Mouse (Mus musculus): ENCODE measurements around the gene Inafm2.

Inafm2 gene
- long read RNA-seq, experiment 1, transcript Inafm2-201 (1 exons, 3,053 nt): major isoform, 39 of 39 reads
- long read RNA-seq, experiment 1, partial matches to known transcripts: 0 of 39 reads
- long read RNA-seq, experiment 1, other reads (novel, unspliced or antisense): 0 of 39 reads
- long read RNA-seq, experiment 2, transcript Inafm2-201 (1 exons, 3,053 nt): major isoform, 23 of 23 reads
- long read RNA-seq, experiment 2, partial matches to known transcripts: 0 of 23 reads
- long read RNA-seq, experiment 2, other reads (novel, unspliced or antisense): 0 of 23 reads

DNA sequence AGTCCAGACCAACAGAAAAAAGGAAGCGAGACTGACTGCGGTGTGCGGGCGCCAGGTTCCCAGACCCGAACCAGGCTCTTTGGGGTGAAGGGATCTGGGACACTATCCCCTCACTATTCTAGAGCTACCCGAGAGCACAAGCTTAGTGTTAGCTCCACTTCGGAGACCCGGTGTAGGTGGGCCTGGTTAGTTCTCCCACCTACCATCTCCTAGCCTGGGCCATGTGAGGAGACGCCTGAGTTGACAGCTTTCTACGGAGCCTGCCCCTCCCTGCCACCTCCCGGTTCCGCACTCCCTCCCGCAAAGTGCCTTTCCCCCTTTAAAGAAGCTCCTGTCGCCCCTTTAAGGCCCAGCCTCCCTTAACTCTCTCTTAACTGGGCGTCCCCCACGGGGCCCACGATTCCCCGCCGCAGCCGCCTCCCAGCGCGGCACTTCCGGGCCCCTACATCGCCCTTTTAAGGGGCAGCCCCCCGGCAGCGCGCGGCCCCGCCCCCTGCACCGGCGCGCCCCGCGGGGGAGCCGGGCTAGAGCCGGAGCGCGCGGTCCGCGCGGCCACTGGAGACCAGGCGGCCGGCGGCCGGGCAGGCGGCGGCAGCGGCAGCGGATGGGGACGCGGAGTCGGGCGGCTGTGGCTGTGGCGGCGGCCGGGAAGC lies at the start of gene Inafm2:
Gene Inafm2, plus strand, starts transcription at position 527 of the 653 bp plus-strand sequence.
- intact Hi-C loops (cut with DNase I): no loop called here

DNA sequence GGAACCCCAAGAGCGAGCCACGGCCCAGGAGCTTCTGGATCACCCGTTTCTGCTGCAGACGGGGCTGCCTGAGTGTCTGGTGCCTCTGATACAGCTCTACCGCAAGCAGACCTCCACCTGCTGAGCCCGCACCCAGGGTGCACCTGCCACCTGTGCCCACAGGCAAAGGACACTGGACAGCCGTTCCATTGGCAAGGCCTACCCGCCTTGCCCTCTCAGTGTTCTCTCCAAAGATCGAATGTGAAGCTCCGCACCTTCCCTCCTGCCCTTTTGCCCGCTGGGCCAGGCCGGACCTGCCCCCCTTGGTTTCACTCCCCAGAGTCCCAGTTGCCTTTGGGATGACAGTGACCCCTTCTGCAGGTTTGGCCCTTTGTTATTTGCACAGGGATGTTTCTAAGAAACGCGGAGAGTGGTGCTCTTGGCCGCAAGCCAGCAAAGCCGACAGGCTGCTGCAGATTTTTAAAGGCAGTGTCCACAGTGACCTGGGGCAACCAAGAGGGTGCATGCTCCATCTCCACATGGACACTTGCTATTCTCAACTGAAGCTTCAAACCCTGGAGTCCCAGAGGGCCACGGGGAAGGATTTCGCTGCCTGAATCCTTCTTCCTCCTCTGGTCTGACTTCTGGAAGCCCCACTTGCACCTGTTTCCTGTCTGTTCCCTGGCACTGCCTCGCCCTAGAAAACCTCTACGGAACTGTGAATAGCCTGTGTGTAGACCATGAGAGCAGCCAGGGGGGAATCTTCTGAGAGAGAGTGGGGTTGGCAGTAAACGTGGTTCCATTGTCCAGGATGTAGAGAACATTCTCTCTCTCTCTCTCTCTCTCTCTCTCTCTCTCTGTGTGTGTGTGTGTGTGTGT lies 48.9 kb upstream of the Inafm2 start:
- intact Hi-C loops (cut with DNase I): no loop called here

DNA sequence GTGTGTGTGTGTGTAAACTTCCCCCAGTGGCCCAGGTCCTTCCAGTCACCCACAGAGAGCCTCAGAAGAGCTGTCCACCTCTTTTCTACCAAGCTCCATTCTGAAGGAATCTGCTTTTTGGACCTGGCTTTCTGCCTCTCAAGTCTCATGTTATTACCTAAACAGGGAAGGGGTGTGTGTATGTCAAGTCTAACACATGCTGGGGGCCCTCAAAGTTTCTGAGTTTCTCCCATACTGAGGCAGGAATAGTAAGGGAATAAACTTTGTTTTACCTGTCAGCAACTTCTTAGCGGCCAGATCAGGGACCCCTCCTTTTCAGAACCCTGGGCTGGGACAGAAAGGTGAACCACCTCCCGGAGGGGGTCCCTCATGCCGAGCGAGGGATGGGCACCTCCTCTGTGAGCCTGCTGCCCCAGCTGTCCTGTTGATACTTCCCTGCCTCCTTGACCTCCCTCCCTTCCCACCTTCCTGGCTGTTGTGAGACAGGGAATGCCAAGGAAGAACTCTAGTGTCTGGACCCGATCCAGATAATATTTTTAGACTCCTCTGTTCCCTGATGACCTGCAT lies 48.2 kb upstream of the Inafm2 start:
- intact Hi-C loops (cut with DNase I): no loop called here

DNA sequence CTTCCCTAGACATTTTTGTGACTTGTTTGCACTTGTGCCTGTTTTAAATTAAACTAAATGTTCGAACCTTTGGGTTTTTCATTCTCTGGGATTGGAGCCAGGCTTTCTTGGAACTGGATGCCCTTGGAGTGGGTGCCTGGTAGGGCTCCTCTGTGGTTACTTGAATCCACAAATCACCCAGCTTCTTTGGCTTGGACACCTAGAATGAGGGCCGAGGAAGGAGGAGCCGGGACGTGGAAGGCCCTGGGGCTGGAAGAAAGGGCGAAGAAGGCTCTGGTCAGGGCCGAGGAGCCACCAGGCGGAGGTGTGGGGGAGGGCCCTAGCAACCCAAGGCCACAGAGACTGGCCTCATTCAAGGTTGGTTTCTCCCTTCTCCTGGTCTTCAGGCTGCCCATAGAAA lies 47.6 kb upstream of the Inafm2 start:
- intact Hi-C loops (cut with DNase I): no loop called here

DNA sequence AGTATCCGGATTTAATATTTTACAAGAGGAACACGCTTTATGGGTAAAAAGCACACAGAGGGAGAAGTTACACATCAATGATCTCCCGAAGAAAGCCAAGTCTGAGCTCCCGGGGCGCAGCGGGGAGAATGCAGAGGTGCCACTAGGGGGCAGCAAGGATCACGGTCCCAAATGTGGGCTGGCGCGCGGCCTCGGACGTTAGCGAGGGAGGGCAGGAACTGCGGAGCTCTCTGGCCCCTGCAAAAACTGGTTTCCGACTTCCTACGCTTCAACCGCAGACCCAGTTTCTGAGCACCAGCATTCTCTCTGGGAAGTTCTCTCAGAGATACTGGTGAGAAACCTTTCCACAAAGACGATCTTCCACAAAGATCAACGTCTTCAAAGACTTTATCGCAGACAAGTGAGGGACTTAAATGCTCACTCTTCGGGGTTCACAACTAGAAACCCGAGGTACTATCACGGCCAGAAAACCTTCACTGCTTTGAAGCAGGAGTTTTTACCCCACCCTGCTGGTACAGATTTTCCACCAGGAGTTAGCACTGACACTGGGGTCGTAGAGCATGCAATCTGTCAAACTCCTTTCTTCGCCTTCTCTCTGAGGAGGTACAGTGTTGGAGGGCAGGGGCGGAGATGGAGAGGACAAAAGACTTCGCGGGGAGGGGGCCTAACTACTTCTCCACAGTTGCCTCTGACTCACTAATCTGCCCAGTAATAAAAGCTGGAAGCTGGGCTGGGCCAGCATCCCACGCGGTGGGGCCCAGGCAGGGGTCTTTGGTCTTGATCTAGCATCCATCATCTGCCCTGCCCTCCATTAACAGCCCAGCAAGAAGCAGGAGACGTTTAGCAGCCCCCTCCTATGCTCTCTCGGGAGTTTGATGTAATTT lies 45.1 kb upstream of the Inafm2 start:
- intact Hi-C loops (cut with DNase I): loop anchor here (1.0 kb wide), 1 partner anchor 30 kb away; no protein-coding TSS in a partner anchor

DNA sequence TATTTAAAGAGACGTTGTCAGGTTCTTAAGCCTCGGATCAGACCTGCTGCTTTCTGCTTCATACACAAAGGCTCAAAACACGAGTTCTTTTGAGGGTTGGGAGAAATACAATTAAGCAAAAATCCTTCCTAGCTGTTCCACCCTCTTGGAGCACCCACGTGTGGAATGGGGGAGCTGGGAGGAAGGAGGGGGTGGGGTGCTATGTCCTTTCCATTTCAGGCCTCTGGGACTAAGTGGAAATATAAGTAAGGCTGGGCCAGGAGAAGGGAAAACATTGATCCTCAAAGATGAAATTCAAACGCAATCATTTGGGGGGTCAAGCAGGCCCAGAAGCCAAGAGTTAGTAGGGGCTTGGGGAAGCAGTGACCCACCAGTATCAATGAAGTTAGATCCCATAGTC lies 44.4 kb upstream of the Inafm2 start:
- intact Hi-C loops (cut with DNase I): no loop called here

DNA sequence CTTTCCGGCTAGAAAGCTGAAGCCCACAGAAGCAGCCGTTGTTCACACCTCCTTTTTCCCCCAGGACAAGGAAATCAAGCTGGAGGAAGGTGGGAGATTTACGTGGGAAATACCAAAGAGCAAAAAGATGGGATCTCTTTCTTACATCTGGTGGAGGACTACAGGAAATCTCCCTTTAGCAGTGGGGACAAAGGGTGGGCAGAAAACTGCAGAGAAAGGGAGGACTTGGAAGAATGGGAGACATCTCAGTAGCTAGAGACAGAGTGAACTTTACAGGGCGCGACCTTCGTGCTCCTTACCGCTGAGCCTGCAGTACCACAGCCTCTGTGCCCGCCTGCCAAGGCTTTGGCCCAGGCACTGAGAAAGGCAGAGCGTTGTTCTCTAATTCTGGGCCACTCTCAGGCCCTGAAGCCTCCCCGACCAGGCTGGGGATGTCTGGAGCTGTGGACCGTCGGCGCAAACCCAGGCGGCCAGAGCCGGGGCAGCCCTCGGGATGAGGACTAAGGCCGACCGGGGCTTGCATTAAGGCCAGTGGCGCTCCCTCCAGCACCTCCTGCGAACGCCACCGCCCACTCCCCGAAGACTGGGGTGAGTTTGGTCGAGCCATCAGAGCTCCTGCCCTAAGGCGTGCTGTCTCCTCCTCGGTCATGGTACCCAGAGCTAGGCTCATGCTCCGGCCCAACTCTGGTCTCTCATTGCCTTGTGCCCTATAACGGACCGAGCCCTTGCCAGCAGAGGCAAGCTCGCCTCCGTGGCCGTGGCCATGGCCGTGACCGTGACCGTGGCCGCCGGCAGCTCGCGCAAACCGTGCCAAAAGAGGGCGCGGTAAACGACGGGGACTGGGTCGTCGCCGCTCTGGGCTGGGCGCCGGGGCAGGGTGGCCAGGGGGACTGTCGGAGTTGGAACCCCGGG lies 43.3 kb upstream of the Inafm2 start:
- intact Hi-C loops (cut with DNase I): no loop called here

DNA sequence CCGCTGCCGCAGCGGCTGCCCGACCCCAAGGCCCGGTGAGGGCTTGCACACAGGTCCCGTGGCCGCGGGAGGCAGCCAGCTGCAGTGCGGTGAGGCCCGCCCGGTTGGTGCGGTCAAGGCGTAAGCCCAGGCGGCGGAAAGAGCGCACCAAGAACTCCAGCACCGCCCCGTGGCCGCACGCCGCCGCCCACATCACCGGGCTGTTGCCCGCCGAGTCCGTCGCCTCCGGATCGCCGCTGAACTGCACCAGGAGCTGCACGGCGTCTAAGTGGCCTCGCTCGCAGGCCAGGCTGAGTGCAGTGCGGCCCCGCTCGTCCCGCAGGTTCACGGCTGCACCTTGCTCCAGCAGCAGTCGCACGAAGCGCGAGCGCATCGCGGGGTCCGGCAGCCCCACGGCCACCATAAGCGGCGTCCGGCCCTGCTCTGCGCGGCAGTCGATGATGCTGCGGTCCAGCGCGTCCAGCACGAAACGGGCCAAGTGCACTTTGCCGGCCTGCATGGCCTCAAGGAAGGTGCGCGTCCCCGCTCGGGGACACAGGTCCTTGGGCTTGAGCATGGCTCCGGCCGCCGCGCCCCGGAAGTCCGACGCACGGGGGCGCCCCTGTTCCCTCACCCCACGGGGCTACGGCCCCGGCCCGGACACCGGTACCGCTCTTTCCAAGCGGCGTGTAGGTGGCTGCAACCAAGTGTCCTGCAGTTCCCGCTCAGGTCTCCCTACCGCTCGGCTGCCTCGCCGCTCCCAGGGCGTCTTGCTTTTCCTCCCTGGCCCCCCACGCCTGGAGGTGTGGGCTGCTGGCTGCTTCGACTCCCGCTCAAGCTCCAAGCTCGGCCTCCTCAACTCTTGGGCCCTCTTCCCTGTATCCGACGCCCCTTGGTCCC lies 42.4 kb upstream of the Inafm2 start:
- intact Hi-C loops (cut with DNase I): no loop called here

DNA sequence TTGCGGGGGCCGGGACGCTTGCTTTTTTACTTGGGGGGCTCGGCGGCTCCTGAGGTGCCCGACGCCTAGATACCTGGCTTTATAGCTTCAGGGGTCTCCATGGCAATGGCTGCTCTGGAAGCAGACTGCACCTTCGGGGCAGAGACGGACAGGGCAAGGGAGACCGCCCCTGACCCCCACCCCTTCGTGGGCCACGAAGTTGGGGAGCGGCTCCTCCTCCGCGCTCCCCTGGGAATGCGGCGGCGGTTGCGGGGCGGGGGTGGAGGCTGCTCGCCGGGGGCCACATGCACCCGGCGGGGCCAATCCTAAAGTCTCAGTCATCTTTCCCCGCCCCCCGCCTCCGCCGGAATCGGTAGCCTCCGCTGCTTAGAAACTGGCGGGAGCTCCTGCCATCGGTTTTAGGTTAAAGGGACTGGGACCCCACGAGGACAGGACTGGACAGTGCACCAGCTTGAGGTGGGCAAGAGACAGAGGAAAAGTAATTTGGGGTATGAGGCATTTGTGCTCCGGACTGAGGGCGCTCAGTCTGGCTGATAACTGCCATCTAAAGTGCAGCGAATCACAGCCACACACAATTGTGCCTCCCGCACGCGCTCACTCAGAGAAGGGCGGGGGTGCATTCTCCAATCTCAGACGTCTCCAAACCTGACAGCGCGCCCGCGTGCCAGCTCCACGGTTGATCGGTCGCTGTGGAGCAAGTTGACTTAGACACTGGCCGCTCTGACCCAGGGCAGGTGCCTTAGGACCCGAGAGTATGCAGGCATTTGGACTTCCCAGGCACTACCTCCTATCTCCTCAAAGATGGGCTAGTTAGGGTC lies 41.4 kb upstream of the Inafm2 start, which contains the start of gene Ankrd63:
Gene Ankrd63, minus strand, starts transcription at position 51 of the 818 bp plus-strand sequence.
- intact Hi-C loops (cut with DNase I): no loop called here

DNA sequence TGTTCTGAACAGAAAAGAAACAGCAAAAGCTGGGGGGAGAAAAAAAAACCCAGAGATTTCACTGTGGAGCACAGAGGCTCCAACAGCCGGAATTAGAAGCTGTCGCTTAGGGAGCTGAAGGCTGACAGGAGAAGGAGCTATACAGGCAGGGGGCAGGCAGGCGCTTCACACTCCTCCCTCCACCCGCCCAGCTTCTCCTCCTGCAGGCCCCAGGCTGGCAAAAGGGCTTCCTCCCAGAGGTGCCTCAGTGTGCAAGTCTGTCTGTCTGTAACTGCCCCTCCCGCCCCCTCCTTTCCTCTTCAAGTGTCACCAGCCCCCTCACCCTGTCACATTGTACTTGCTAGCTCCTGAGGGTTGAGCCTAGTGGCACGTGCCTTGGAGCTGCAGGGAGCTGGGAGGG lies 39.1 kb upstream of the Inafm2 start:
- intact Hi-C loops (cut with DNase I): no loop called here

DNA sequence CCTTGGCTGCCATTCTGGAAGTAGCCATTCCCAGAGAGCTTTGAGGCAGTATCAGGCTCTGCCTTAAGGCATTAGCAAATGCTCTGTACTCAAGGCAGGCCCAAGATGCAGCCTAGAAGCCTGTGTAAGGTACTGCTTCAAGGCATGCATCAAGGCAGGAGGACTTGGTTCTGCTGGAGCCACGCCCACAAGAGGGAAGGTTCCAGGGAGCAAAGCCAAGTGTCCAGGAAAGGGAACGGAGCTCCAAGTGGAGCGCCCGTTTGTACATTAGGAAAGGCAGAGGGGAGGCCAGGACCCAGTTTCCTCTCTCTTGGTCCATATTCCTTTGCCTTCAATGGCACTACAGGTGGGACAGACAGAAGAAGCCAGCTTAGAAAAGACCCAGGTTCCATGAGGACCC lies 37.1 kb upstream of the Inafm2 start:
- intact Hi-C loops (cut with DNase I): no loop called here

DNA sequence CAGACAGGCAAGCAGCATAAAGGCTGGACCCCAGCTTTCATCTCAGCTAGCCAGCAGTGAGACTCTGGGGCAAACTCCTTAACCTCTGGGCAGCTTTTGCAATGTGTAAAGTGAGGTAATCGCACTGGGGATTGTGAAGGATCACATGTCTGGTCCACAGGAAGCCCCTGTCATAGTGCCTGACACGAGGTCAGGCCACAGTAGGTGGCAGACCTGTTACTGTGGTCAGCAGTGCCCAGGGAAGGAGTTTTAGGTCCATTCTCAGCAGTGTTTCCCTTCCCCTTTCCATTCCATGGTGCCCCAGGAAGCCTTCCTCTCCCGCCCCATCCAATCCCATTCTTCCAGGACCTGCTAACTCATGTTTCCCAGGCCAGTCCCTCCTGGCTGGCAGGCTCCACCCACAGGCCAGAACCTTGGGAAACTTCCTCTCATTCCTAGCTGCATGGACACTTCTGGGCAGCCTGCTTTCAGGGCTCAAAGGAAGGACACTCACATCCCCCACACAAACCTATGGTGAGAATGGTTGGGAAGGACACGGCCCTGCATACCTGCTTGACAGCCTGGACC lies 35.8 kb upstream of the Inafm2 start:
- intact Hi-C loops (cut with DNase I): no loop called here

DNA sequence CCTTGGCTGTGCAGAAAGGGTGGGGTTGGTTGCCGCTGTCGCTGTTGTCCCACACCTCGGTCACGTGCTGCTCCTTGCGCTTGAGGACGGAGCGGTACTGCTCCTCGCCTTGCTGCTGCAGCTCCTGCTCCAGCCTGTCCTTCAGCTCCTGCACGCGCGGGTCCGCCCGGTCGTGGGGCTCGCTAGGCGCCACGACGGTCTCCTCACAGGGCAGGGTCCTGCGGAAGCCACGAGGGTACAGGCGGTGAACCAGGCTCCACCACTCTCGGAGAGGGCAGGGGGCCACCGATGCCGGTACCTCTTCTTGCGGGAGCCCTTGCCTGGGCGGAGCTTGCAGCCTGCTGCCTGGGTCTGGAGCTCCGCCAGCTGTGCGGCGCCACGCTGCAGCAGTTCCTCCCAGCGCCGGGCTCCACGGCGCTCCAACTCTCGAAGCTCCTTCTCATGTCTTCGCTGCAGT lies 34.5 kb upstream of the Inafm2 start:
- intact Hi-C loops (cut with DNase I): no loop called here

DNA sequence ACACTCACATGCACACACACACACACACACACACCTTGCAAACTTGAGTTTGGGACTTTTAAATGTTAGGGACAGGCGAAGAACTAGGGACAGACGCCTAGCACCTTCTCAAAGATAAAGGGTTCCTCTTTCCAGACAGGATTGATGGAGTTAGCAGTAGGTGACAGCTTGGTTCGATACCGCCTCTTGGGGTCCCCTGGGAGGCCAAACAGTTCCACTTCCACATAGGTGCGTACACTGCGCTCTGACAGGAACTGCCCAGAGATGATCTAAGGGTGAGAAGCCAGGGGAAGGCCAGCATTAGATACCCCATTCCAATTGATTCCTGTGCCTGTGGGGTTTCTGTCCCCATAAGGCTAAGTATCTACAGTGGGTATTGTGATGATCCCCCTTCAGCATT lies 31.9 kb upstream of the Inafm2 start:
- intact Hi-C loops (cut with DNase I): no loop called here

DNA sequence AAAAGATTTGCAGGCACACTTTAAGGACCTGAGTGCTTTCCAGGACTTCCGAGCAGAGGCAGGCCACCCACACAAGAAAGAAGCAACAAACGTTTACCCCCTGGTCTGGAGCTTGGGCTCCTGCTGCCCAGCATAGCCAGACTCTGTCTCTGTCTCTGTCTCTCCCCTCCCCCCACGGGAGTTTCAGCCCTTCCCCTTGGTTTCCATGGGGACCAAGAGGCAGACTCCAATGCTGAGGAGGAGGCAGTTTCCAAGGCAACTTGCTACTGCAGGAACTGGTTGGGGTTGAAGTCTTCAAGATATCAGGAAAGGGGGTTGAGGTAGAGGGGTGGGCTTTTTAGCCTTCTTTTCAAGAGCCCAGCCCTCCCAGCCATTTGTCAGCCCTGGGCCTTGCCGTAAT lies 31.3 kb upstream of the Inafm2 start:
- intact Hi-C loops (cut with DNase I): no loop called here

DNA sequence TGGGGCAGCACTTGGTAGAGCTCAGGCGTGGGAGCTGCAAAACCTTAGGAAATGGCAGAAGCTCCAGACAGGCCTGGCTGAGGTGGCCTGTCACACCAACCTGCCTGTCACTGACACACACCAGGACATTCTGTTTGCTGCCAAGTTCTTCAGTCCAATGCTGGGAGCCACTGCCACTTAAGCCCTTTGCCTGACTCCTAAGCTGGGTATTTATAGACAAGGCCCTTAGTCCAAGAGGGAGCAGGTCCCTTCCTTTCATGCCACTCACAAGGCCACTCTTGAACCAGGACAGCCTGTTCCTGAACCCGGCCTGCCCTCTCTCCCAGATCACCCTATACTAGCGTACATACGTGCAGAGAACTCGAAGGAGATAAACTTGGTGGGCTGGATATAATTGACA lies 28.9 kb upstream of the Inafm2 start:
- intact Hi-C loops (cut with DNase I): no loop called here
